Mouse (Mus musculus): ENCODE measurements around the gene Tril. TPM values are rescaled to one million over a fixed set of nuclear protein-coding genes. Genes with fewer than 3 reads are reported as not detected.

Gene Tril
- polyA plus RNA-seq (2014; fragmentation: Nextera tagmentation; extraction: Ambion mirVana) = 14.6 and 17.0 TPM in 2 replicates

- Histone ChIP-seq H3K36me3 (ENCODE audit: control insufficient read depth, insufficient read depth, low read length) (no peaks in the 10 kb centered on the region), H3K27ac (ENCODE audit: low read depth, low read length) (peak within 1 kb of the TSS; percentile 68), H3K4me1 (replicated peaks; ENCODE audit: control insufficient read depth, insufficient read depth, low read length) (peaks cover 18% of the 10 kb centered on the region), H3K9ac (ENCODE audit: low read depth, low read length) (peak within 1 kb of the TSS; percentile 73), H3K27me3 (ENCODE audit: control insufficient read depth, insufficient read depth, low read length) (peaks cover 36% of the 10 kb centered on the region), H3K9me3 (ENCODE audit: control insufficient read depth, low read length) (no peaks in the 10 kb centered on the region), H3K4me3 (ENCODE audit: low read depth, low read length) (peak within 1 kb of the TSS; percentile 56), H3K4me2 (replicated peaks; ENCODE audit: low read depth, low read length) (peak within 1 kb of the TSS; percentile 76)
- DNase-seq (ENCODE audit: low spot score) (peak; percentile 81), ATAC-seq (ENCODE audit: low FRiP score) (peak; percentile 54; the same call in 1 of the 2 replicates)
- WGBS = under 1% methylated on average over 42 of the region's 43 CpGs
These were observed at the start of gene Tril for GRCm38 (mm10) chr6:53820486-53820985. Tril (minus strand) TSS chr6:53820830.

- Histone ChIP-seq H3K4me1 (replicated peaks; ENCODE audit: control insufficient read depth, insufficient read depth, low read length) (no peaks in the 10 kb centered on the region), H3K27me3 (ENCODE audit: control insufficient read depth, insufficient read depth, low read length) (no peaks in the 10 kb centered on the region), H3K4me2 (replicated peaks; ENCODE audit: low read depth, low read length) (no peak overlapping the region), H3K9me3 (ENCODE audit: control insufficient read depth, low read length) (no peaks in the 10 kb centered on the region), H3K4me3 (ENCODE audit: low read depth, low read length) (no peak overlapping the region), H3K27ac (ENCODE audit: low read depth, low read length) (no peak overlapping the region), H3K9ac (ENCODE audit: low read depth, low read length) (no peak overlapping the region), H3K36me3 (ENCODE audit: control insufficient read depth, insufficient read depth, low read length) (no peaks in the 10 kb centered on the region)
- DNase-seq (ENCODE audit: low spot score) = no peak
- WGBS = 80% methylated on average over 2 of the region's 2 CpGs
- ATAC-seq (ENCODE audit: low FRiP score) = no peak
These were observed 42.4 kb upstream of the Tril start for GRCm38 (mm10) chr6:53863011-53863410.

GRCm38 (mm10) chr6:53859106-53859505 is 38.5 kb upstream of the Tril start:
- H3K27me3 ChIP-seq (ENCODE audit: control insufficient read depth, insufficient read depth, low read length) = no peaks in the 10 kb centered on the region
- H3K4me1 ChIP-seq (replicated peaks; ENCODE audit: control insufficient read depth, insufficient read depth, low read length) = no peaks in the 10 kb centered on the region
- H3K36me3 ChIP-seq (ENCODE audit: control insufficient read depth, insufficient read depth, low read length) = no peaks in the 10 kb centered on the region
- no peak for ATAC-seq (ENCODE audit: low FRiP score)
- no peak overlapping the region for H3K27ac ChIP-seq (ENCODE audit: low read depth, low read length)
- 45% methylated on average over 1 of the region's 1 CpGs for WGBS
- no peaks in the 10 kb centered on the region for H3K9me3 ChIP-seq (ENCODE audit: control insufficient read depth, low read length)
- no peak overlapping the region for H3K4me3 ChIP-seq (ENCODE audit: low read depth, low read length)
- no peak for DNase-seq (ENCODE audit: low spot score)
- H3K9ac ChIP-seq (ENCODE audit: low read depth, low read length) = no peak overlapping the region
- no peak overlapping the region for H3K4me2 ChIP-seq (replicated peaks; ENCODE audit: low read depth, low read length)

- no peaks in the 10 kb centered on the region for H3K4me1 ChIP-seq (replicated peaks; ENCODE audit: control insufficient read depth, insufficient read depth, low read length)
- no peak for DNase-seq (ENCODE audit: low spot score)
- H3K9me3 ChIP-seq (ENCODE audit: control insufficient read depth, low read length) = no peaks in the 10 kb centered on the region
- H3K9ac ChIP-seq (ENCODE audit: low read depth, low read length) = no peak overlapping the region
- 82% methylated on average over 7 of the region's 7 CpGs for WGBS
- no peak overlapping the region for H3K4me2 ChIP-seq (replicated peaks; ENCODE audit: low read depth, low read length)
- H3K4me3 ChIP-seq (ENCODE audit: low read depth, low read length) = no peak overlapping the region
- no peak for ATAC-seq (ENCODE audit: low FRiP score)
- no peak overlapping the region for H3K27ac ChIP-seq (ENCODE audit: low read depth, low read length)
- no peaks in the 10 kb centered on the region for H3K36me3 ChIP-seq (ENCODE audit: control insufficient read depth, insufficient read depth, low read length)
- no peaks in the 10 kb centered on the region for H3K27me3 ChIP-seq (ENCODE audit: control insufficient read depth, insufficient read depth, low read length)
These were observed 37.2 kb upstream of the Tril start for GRCm38 (mm10) chr6:53857822-53858221.

DNA sequence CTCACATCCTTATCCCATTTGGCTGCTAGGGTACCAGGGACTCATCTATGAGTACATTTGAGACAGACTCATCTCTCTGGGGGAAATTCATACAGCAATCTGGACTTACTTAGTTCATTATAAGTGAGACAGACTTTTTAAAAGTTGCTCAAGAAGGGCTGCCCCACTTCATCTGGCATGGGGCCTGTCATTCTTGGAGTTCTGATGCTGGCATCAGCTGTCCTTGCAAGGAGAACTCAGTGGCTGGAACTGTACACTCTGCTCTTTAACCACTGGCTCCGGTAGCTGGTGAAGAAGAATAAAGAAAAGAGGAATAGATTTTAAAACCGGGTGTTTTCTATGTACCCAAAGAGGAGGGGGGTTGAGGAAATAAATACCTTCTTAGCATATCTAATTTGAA is 36.1 kb upstream of the Tril start:
- no peaks in the 10 kb centered on the region for H3K9me3 ChIP-seq (ENCODE audit: control insufficient read depth, low read length)
- no peaks in the 10 kb centered on the region for H3K4me1 ChIP-seq (replicated peaks; ENCODE audit: control insufficient read depth, insufficient read depth, low read length)
- DNase-seq (ENCODE audit: low spot score) (no peak), ATAC-seq (ENCODE audit: low FRiP score) (no peak)
- no peak overlapping the region for H3K4me3 ChIP-seq (ENCODE audit: low read depth, low read length)
- H3K27ac ChIP-seq (ENCODE audit: low read depth, low read length) = no peak overlapping the region
- H3K27me3 ChIP-seq (ENCODE audit: control insufficient read depth, insufficient read depth, low read length) = no peaks in the 10 kb centered on the region
- 86% methylated on average over 2 of the region's 2 CpGs for WGBS
- no peak overlapping the region for H3K9ac ChIP-seq (ENCODE audit: low read depth, low read length)
- no peaks in the 10 kb centered on the region for H3K36me3 ChIP-seq (ENCODE audit: control insufficient read depth, insufficient read depth, low read length)
- no peak overlapping the region for H3K4me2 ChIP-seq (replicated peaks; ENCODE audit: low read depth, low read length)

DNA sequence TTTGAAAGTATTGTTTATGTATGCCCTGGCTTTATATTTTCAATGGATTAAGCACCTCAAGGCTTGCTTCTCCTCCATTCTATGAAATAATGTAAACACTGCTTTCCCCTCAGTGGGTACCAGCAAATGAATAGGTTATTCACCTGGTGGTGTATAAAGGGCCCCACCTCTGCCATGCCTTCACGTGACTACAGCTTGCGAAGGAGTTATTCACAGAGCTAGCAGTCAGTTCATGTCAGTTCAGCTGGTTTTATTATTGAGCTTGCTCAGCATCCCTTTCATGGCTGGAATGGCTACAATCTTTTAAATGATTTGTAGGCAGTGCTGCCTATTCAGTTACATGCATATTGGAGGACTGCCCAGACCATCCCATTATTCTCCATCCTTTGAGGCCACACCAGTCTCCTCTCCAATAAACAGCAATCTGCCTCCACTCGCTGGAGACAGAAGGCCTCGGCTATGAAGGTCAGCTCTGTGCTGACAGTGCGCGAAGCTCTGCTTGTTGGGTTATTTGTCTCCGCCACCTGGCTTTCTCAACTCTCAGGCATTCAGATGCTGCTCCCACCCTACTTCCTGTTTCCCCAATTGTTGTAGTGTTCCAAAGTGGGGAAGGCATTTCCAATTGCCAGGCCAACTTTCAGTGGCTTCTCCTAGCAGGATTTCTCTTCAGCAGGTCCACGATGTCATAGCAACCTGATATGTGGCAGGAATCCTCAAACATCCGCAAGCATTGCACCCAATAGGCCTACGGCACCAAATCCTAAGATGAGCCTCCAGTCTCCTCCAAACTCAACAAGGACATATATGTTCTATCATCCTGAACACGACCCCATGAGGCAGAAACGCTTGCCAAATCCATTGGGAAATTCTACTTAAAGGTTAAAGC is 34.6 kb upstream of the Tril start:
- Histone ChIP-seq H3K4me2 (replicated peaks; ENCODE audit: low read depth, low read length) (no peak overlapping the region), H3K9ac (ENCODE audit: low read depth, low read length) (no peak overlapping the region), H3K27me3 (ENCODE audit: control insufficient read depth, insufficient read depth, low read length) (no peaks in the 10 kb centered on the region), H3K27ac (ENCODE audit: low read depth, low read length) (no peak overlapping the region), H3K4me3 (ENCODE audit: low read depth, low read length) (no peak overlapping the region), H3K4me1 (replicated peaks; ENCODE audit: control insufficient read depth, insufficient read depth, low read length) (no peaks in the 10 kb centered on the region), H3K36me3 (ENCODE audit: control insufficient read depth, insufficient read depth, low read length) (no peaks in the 10 kb centered on the region), H3K9me3 (ENCODE audit: control insufficient read depth, low read length) (no peaks in the 10 kb centered on the region)
- ATAC-seq (ENCODE audit: low FRiP score) = no peak
- 81% methylated on average over 12 of the region's 12 CpGs for WGBS
- DNase-seq (ENCODE audit: low spot score) = no peak

- Histone ChIP-seq H3K4me3 (ENCODE audit: low read depth, low read length) (no peak overlapping the region), H3K36me3 (ENCODE audit: control insufficient read depth, insufficient read depth, low read length) (no peaks in the 10 kb centered on the region), H3K4me1 (replicated peaks; ENCODE audit: control insufficient read depth, insufficient read depth, low read length) (no peaks in the 10 kb centered on the region), H3K9ac (ENCODE audit: low read depth, low read length) (no peak overlapping the region), H3K27me3 (ENCODE audit: control insufficient read depth, insufficient read depth, low read length) (no peaks in the 10 kb centered on the region), H3K9me3 (ENCODE audit: control insufficient read depth, low read length) (no peaks in the 10 kb centered on the region), H3K27ac (ENCODE audit: low read depth, low read length) (no peak overlapping the region), H3K4me2 (replicated peaks; ENCODE audit: low read depth, low read length) (no peak overlapping the region)
- 84% methylated on average over 2 of the region's 2 CpGs for WGBS
- no peak for DNase-seq (ENCODE audit: low spot score)
- ATAC-seq (ENCODE audit: low FRiP score) = no peak
These were observed 33.6 kb upstream of the Tril start for GRCm38 (mm10) chr6:53854226-53854625.

GRCm38 (mm10) chr6:53853546-53853945 is 32.9 kb upstream of the Tril start:
- Histone ChIP-seq H3K4me2 (replicated peaks; ENCODE audit: low read depth, low read length) (no peak overlapping the region), H3K9me3 (ENCODE audit: control insufficient read depth, low read length) (no peaks in the 10 kb centered on the region), H3K4me3 (ENCODE audit: low read depth, low read length) (no peak overlapping the region), H3K4me1 (replicated peaks; ENCODE audit: control insufficient read depth, insufficient read depth, low read length) (no peaks in the 10 kb centered on the region), H3K27ac (ENCODE audit: low read depth, low read length) (no peak overlapping the region), H3K36me3 (ENCODE audit: control insufficient read depth, insufficient read depth, low read length) (no peaks in the 10 kb centered on the region), H3K27me3 (ENCODE audit: control insufficient read depth, insufficient read depth, low read length) (no peaks in the 10 kb centered on the region), H3K9ac (ENCODE audit: low read depth, low read length) (no peak overlapping the region)
- ATAC-seq (ENCODE audit: low FRiP score) = no peak
- 61% methylated on average over 3 of the region's 3 CpGs for WGBS
- no peak for DNase-seq (ENCODE audit: low spot score)

DNA sequence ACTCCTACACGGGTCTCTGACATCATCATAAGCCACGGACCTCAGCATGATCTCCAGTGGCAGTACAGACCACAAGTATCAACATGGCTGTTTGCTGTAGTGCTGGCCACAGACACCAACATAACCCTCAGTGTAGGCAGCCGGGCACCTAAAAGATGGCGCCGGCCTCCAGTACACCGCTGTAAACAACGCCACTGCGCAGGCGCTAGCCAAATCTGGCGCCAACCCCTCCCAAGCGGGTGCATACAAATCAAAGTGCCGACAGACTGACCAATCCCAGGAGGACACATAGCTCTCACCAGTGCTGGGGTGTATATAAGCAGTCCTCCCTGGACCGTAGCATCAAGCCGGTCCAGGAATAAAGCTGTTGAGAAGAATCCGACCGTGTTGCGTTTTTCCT is 24.0 kb upstream of the Tril start:
- no peak for ATAC-seq (ENCODE audit: low FRiP score)

More for the DNA sequence above, 24.0 kb upstream of the Tril start:
- H3K4me1 ChIP-seq (replicated peaks; ENCODE audit: control insufficient read depth, insufficient read depth, low read length) = no peaks in the 10 kb centered on the region
- 96% methylated on average over 17 of the region's 17 CpGs for WGBS
- H3K9ac ChIP-seq (ENCODE audit: low read depth, low read length) = no peak overlapping the region
- no peaks in the 10 kb centered on the region for H3K27me3 ChIP-seq (ENCODE audit: control insufficient read depth, insufficient read depth, low read length)
- DNase-seq (ENCODE audit: low spot score) = no peak
- no peaks in the 10 kb centered on the region for H3K9me3 ChIP-seq (ENCODE audit: control insufficient read depth, low read length)
- H3K4me2 ChIP-seq (replicated peaks; ENCODE audit: low read depth, low read length) = no peak overlapping the region
- no peak overlapping the region for H3K4me3 ChIP-seq (ENCODE audit: low read depth, low read length)
- no peaks in the 10 kb centered on the region for H3K36me3 ChIP-seq (ENCODE audit: control insufficient read depth, insufficient read depth, low read length)
- H3K27ac ChIP-seq (ENCODE audit: low read depth, low read length) = no peak overlapping the region
